Mouse (Mus musculus): ENCODE data around the gene Map1lc3a. TPM values are rescaled to one million over a fixed set of nuclear protein-coding genes. Genes with fewer than 3 reads are reported as not detected.

Map1lc3a gene
- polyA plus RNA-seq, 1 experiment from 2014 or later, result 270 TPM

- H3K4me2 ChIP-seq (replicated peaks), result no peak overlapping the region
- H3K36me3 ChIP-seq, result peaks cover 24% of the 10 kb centered on the region
- H3K27me3 ChIP-seq, result no peaks in the 10 kb centered on the region
- H3K4me3 ChIP-seq (replicated peaks), result no peak overlapping the region
- H3K4me1 ChIP-seq, result no peaks in the 10 kb centered on the region
- ATAC-seq (ENCODE audit: insufficient number of reproducible peaks, low FRiP score, low TSS enrichment, low read depth), result no peak
- WGBS, result 89% methylated on average over 4 of the region's 4 CpGs
- H3K27ac ChIP-seq (replicated peaks), result no peak overlapping the region
- no peak overlapping the region for H3K9ac ChIP-seq
- H3K9me3 ChIP-seq (replicated peaks), result no peaks in the 10 kb centered on the region
Observed at GRCm38 (mm10) chr2:155326001-155326400, 49.9 kb downstream of the Map1lc3a start.

Other genes starting within 250 kb of the Map1lc3a start
- gene Ahcy, start 201.8 kb upstream of the Map1lc3a start, polyA plus RNA-seq (2015; fragmentation: Nextera tagmentation; extraction: Ambion mirVana), result 52.9 and 54.5 TPM in 2 replicates
- 52.0 and 52.6 TPM in 2 replicates for gene Itch, start 142.8 kb upstream of the Map1lc3a start, polyA plus RNA-seq (2015; fragmentation: Nextera tagmentation; extraction: Ambion mirVana)
- gene Dynlrb1, start 39.8 kb upstream of the Map1lc3a start, polyA plus RNA-seq (2015; fragmentation: Nextera tagmentation; extraction: Ambion mirVana), result 477 and 481 TPM in 2 replicates
- gene Pigu, start 81.1 kb downstream of the Map1lc3a start, polyA plus RNA-seq (2015; fragmentation: Nextera tagmentation; extraction: Ambion mirVana), result 40.6 and 44.9 TPM in 2 replicates
- gene Trp53inp2, start 104.8 kb downstream of the Map1lc3a start, polyA plus RNA-seq (2015; fragmentation: Nextera tagmentation; extraction: Ambion mirVana), result 22.8 and 26.0 TPM in 2 replicates
- 16.9 and 19.9 TPM in 2 replicates for gene Ncoa6, start 197.6 kb downstream of the Map1lc3a start, polyA plus RNA-seq (2015; fragmentation: Nextera tagmentation; extraction: Ambion mirVana)
- gene Acss2, start 241.7 kb downstream of the Map1lc3a start, polyA plus RNA-seq (2015; fragmentation: Nextera tagmentation; extraction: Ambion mirVana), result 14.5 and 14.9 TPM in 2 replicates
- gene Ggt7, start 241.9 kb downstream of the Map1lc3a start, polyA plus RNA-seq (2015; fragmentation: Nextera tagmentation; extraction: Ambion mirVana), result 13.5 and 17.8 TPM in 2 replicates

All from embryonic facial prominence, embryonic 15.5 days (tissue).